Mouse (Mus musculus): ENCODE results near the gene Cables2. TPM values are rescaled to one million over a fixed set of nuclear protein-coding genes. Genes with fewer than 3 reads are reported as not detected.

The Cables2 gene
- 4.3 and 4.6 TPM in 2 replicates for polyA plus RNA-seq (2015; fragmentation: Nextera tagmentation; extraction: Ambion mirVana)

- WGBS: 5% methylated on average over 68 of the region's 68 CpGs
- Histone ChIP-seq H3K9ac (ENCODE audit: low read length) (peak within 1 kb of the TSS; percentile 91), H3K9me3 (replicated peaks; ENCODE audit: control insufficient read depth, low read length) (no peaks in the 10 kb centered on the region), H3K4me3 (replicated peaks; ENCODE audit: low read length) (peak within 1 kb of the TSS; percentile 74), H3K4me2 (ENCODE audit: low read depth, low read length) (peak within 1 kb of the TSS; percentile 93), H3K36me3 (ENCODE audit: control insufficient read depth, insufficient read depth, low read length) (no peaks in the 10 kb centered on the region), H3K4me1 (ENCODE audit: control insufficient read depth, insufficient read depth, low read length) (peaks cover 35% of the 10 kb centered on the region), H3K27ac (ENCODE audit: low read length) (peak within 1 kb of the TSS; percentile 78), H3K27me3 (ENCODE audit: control insufficient read depth, insufficient read depth, low read length) (no peaks in the 10 kb centered on the region)
- ATAC-seq (ENCODE audit: insufficient read depth, low FRiP score): peak; percentile 92
Measured at GRCm38 (mm10) chr2:180273394-180274244, at the start of gene Cables2. Cables2 (minus strand) TSS chr2:180273496.

- Histone ChIP-seq H3K4me2 (ENCODE audit: low read depth, low read length) (peak overlapping the region; percentile 25; the same call in 1 of the 2 replicates), H3K27me3 (ENCODE audit: control insufficient read depth, insufficient read depth, low read length) (no peaks in the 10 kb centered on the region), H3K4me3 (replicated peaks; ENCODE audit: low read length) (no peak overlapping the region), H3K4me1 (ENCODE audit: control insufficient read depth, insufficient read depth, low read length) (peaks cover 10% of the 10 kb centered on the region), H3K9ac (ENCODE audit: low read length) (0 out of 2 replicates have a peak overlapping the region, but pooled peaks have one; percentile 16), H3K27ac (ENCODE audit: low read length) (0 out of 2 replicates have a peak overlapping the region, but pooled peaks have one; percentile 8), H3K9me3 (replicated peaks; ENCODE audit: control insufficient read depth, low read length) (no peaks in the 10 kb centered on the region), H3K36me3 (ENCODE audit: control insufficient read depth, insufficient read depth, low read length) (no peaks in the 10 kb centered on the region)
- peak; percentile 74; the same call in 1 of the 2 replicates for ATAC-seq (ENCODE audit: insufficient read depth, low FRiP score)
- 17% methylated on average over 14 of the region's 14 CpGs for WGBS
Measured at GRCm38 (mm10) chr2:180322674-180323355, 49.5 kb upstream of the Cables2 start.

GRCm38 (mm10) chr2:180320216-180320615, 46.9 kb upstream of the Cables2 start:
- Histone ChIP-seq H3K4me2 (ENCODE audit: low read depth, low read length) (no peak overlapping the region), H3K4me1 (ENCODE audit: control insufficient read depth, insufficient read depth, low read length) (peaks cover 10% of the 10 kb centered on the region), H3K9ac (ENCODE audit: low read length) (no peak overlapping the region), H3K4me3 (replicated peaks; ENCODE audit: low read length) (no peak overlapping the region), H3K27me3 (ENCODE audit: control insufficient read depth, insufficient read depth, low read length) (no peaks in the 10 kb centered on the region), H3K27ac (ENCODE audit: low read length) (no peak overlapping the region), H3K36me3 (ENCODE audit: control insufficient read depth, insufficient read depth, low read length) (no peaks in the 10 kb centered on the region), H3K9me3 (replicated peaks; ENCODE audit: control insufficient read depth, low read length) (no peaks in the 10 kb centered on the region)
- 79% methylated on average over 4 of the region's 4 CpGs for WGBS
- no peak for ATAC-seq (ENCODE audit: insufficient read depth, low FRiP score)

- H3K36me3 ChIP-seq (ENCODE audit: control insufficient read depth, insufficient read depth, low read length): no peaks in the 10 kb centered on the region
- 78% methylated on average over 7 of the region's 7 CpGs for WGBS
- H3K27me3 ChIP-seq (ENCODE audit: control insufficient read depth, insufficient read depth, low read length): no peaks in the 10 kb centered on the region
- no peaks in the 10 kb centered on the region for H3K9me3 ChIP-seq (replicated peaks; ENCODE audit: control insufficient read depth, low read length)
- no peak overlapping the region for H3K4me2 ChIP-seq (ENCODE audit: low read depth, low read length)
- no peak for ATAC-seq (ENCODE audit: insufficient read depth, low FRiP score)
- no peak overlapping the region for H3K27ac ChIP-seq (ENCODE audit: low read length)
- H3K4me1 ChIP-seq (ENCODE audit: control insufficient read depth, insufficient read depth, low read length): peaks cover 3% of the 10 kb centered on the region
- H3K9ac ChIP-seq (ENCODE audit: low read length): no peak overlapping the region; the same call in 1 of the 2 replicates
- no peak overlapping the region for H3K4me3 ChIP-seq (replicated peaks; ENCODE audit: low read length)
Measured at GRCm38 (mm10) chr2:180317591-180317990, 44.3 kb upstream of the Cables2 start.

- no peak for ATAC-seq (ENCODE audit: insufficient read depth, low FRiP score)
- Histone ChIP-seq H3K27me3 (ENCODE audit: control insufficient read depth, insufficient read depth, low read length) (no peaks in the 10 kb centered on the region), H3K9me3 (replicated peaks; ENCODE audit: control insufficient read depth, low read length) (no peaks in the 10 kb centered on the region), H3K36me3 (ENCODE audit: control insufficient read depth, insufficient read depth, low read length) (no peaks in the 10 kb centered on the region), H3K4me3 (replicated peaks; ENCODE audit: low read length) (no peak overlapping the region), H3K9ac (ENCODE audit: low read length) (no peak overlapping the region), H3K4me1 (ENCODE audit: control insufficient read depth, insufficient read depth, low read length) (no peaks in the 10 kb centered on the region), H3K27ac (ENCODE audit: low read length) (no peak overlapping the region), H3K4me2 (ENCODE audit: low read depth, low read length) (no peak overlapping the region)
- WGBS: 82% methylated on average over 2 of the region's 2 CpGs
Measured at GRCm38 (mm10) chr2:180314292-180314691, 41.0 kb upstream of the Cables2 start.

GRCm38 (mm10) chr2:180311147-180311546, 37.9 kb upstream of the Cables2 start:
- Histone ChIP-seq H3K4me3 (replicated peaks; ENCODE audit: low read length) (no peak overlapping the region), H3K4me1 (ENCODE audit: control insufficient read depth, insufficient read depth, low read length) (no peaks in the 10 kb centered on the region), H3K9ac (ENCODE audit: low read length) (no peak overlapping the region), H3K27ac (ENCODE audit: low read length) (no peak overlapping the region), H3K27me3 (ENCODE audit: control insufficient read depth, insufficient read depth, low read length) (no peaks in the 10 kb centered on the region), H3K36me3 (ENCODE audit: control insufficient read depth, insufficient read depth, low read length) (no peaks in the 10 kb centered on the region), H3K4me2 (ENCODE audit: low read depth, low read length) (no peak overlapping the region), H3K9me3 (replicated peaks; ENCODE audit: control insufficient read depth, low read length) (no peaks in the 10 kb centered on the region)
- 69% methylated on average over 4 of the region's 4 CpGs for WGBS
- ATAC-seq (ENCODE audit: insufficient read depth, low FRiP score): no peak

- no peaks in the 10 kb centered on the region for H3K27me3 ChIP-seq (ENCODE audit: control insufficient read depth, insufficient read depth, low read length)
- H3K9me3 ChIP-seq (replicated peaks; ENCODE audit: control insufficient read depth, low read length): no peaks in the 10 kb centered on the region
- WGBS: 53% methylated on average over 2 of the region's 2 CpGs
- H3K36me3 ChIP-seq (ENCODE audit: control insufficient read depth, insufficient read depth, low read length): no peaks in the 10 kb centered on the region
- H3K4me1 ChIP-seq (ENCODE audit: control insufficient read depth, insufficient read depth, low read length): no peaks in the 10 kb centered on the region
- H3K4me2 ChIP-seq (ENCODE audit: low read depth, low read length): no peak overlapping the region
- no peak overlapping the region for H3K27ac ChIP-seq (ENCODE audit: low read length)
- H3K4me3 ChIP-seq (replicated peaks; ENCODE audit: low read length): no peak overlapping the region
- no peak overlapping the region for H3K9ac ChIP-seq (ENCODE audit: low read length)
- no peak for ATAC-seq (ENCODE audit: insufficient read depth, low FRiP score)
Measured at GRCm38 (mm10) chr2:180307680-180308079, 34.4 kb upstream of the Cables2 start.

GRCm38 (mm10) chr2:180306423-180307168, 33.3 kb upstream of the Cables2 start:
- no peak overlapping the region for H3K9ac ChIP-seq (ENCODE audit: low read length)
- H3K9me3 ChIP-seq (replicated peaks; ENCODE audit: control insufficient read depth, low read length): no peaks in the 10 kb centered on the region
- H3K27me3 ChIP-seq (ENCODE audit: control insufficient read depth, insufficient read depth, low read length): no peaks in the 10 kb centered on the region
- 44% methylated on average over 8 of the region's 8 CpGs for WGBS
- H3K4me3 ChIP-seq (replicated peaks; ENCODE audit: low read length): no peak overlapping the region
- H3K27ac ChIP-seq (ENCODE audit: low read length): peak overlapping the region; percentile 39; the same call in 1 of the 2 replicates
- no peak overlapping the region for H3K4me2 ChIP-seq (ENCODE audit: low read depth, low read length)
- no peaks in the 10 kb centered on the region for H3K36me3 ChIP-seq (ENCODE audit: control insufficient read depth, insufficient read depth, low read length)
- no peaks in the 10 kb centered on the region for H3K4me1 ChIP-seq (ENCODE audit: control insufficient read depth, insufficient read depth, low read length)
- ATAC-seq (ENCODE audit: insufficient read depth, low FRiP score): peak; percentile 77; the same call in 1 of the 2 replicates
